Mouse (Mus musculus): ENCODE measurements at regions not wholly inside any gene's neighbourhood (a gene's known extent, or its start where the extent isn't known, plus 50 kb on each side); places are given as distances from the start of the nearest gene placed in this dataset.

- Histone ChIP-seq H3K4me1 (ENCODE audit: control insufficient read depth in 1 of 2, insufficient read depth in 2 of 2, low read length in 2 of 2) (no peaks in the 10 kb centered on the region), H3K9ac (ENCODE audit: control insufficient read depth, low read depth, low read length, poor library complexity, severe bottlenecking) (no peak overlapping the region), H3K36me3 (ENCODE audit: control insufficient read depth in 1 of 2, insufficient read depth in 2 of 2, low read length in 2 of 2) (no peaks in the 10 kb centered on the region), H3K27ac (ENCODE audit: control insufficient read depth, low read depth, low read length) (no peak overlapping the region), H3K9me3 (replicated peaks; ENCODE audit: insufficient read depth, low read length) (no peaks in the 10 kb centered on the region), H3K4me3 (ENCODE audit: control insufficient read depth in 1 of 2, insufficient read depth in 1 of 2, low read depth in 2 of 2, low read length in 2 of 2) (no peak overlapping the region), H3K27me3 (ENCODE audit: control insufficient read depth in 1 of 2, insufficient read depth in 2 of 2, low read length in 2 of 2) (no peaks in the 10 kb centered on the region), H3K79me2 (ENCODE audit: control insufficient read depth, insufficient read depth, low read length, poor library complexity) (no peaks in the 10 kb centered on the region)
- no peak for TF ChIP-seq ZNF384 (IDR thresholded peaks at IDR 0.05; ENCODE audit: low read depth, low read length)
- no peak for TF ChIP-seq JUND (IDR thresholded peaks at IDR 0.05; ENCODE audit: low read depth, low read length)
- no peak for TF ChIP-seq POLR2A (IDR thresholded peaks at IDR 0.05; ENCODE audit: control insufficient read depth in 1 of 2, insufficient read depth in 1 of 2, low read depth in 1 of 2, low read length in 2 of 2, poor library complexity in 1 of 2)
- no peak for TF ChIP-seq GATA1 (IDR thresholded peaks at IDR 0.05; ENCODE audit: low read depth, low read length)
- no peak for TF ChIP-seq ETS1 (IDR thresholded peaks at IDR 0.05; ENCODE audit: low read depth, low read length)
- TF ChIP-seq MAX (IDR thresholded peaks at IDR 0.05; ENCODE audit: low read length), result no peak
- no peak for TF ChIP-seq TBP (IDR thresholded peaks at IDR 0.05; ENCODE audit: low read depth, low read length)
- TF ChIP-seq CHD1 (IDR thresholded peaks at IDR 0.05; ENCODE audit: low read depth, low read length), result no peak
- no peak for TF ChIP-seq ZMIZ1 (IDR thresholded peaks at IDR 0.05; ENCODE audit: low read depth, low read length)
- TF ChIP-seq CHD2 (IDR thresholded peaks at IDR 0.05; ENCODE audit: low read length), result no peak
- TF ChIP-seq EP300 (IDR thresholded peaks at IDR 0.05; ENCODE audit: low read depth in 1 of 2, low read length in 2 of 2), result no peak
- TF ChIP-seq UBTF (IDR thresholded peaks at IDR 0.05; ENCODE audit: borderline replicate concordance, insufficient read depth, low read depth, low read length), result no peak
- no peak for TF ChIP-seq MXI1 (IDR thresholded peaks at IDR 0.05; ENCODE audit: low read depth, low read length)
- TF ChIP-seq MEF2A (IDR thresholded peaks at IDR 0.05; ENCODE audit: extremely low read depth, insufficient replicate concordance, low read depth, low read length, poor library complexity, severe bottlenecking), result no peak
- no peak for DNase-seq (ENCODE audit: low read depth, low spot score)
Observed at GRCm38 (mm10) chr10:57231117-57231516, 255.1 kb upstream of the Hsf2 start.

GRCm38 (mm10) chr10:57281220-57281619 is 205.0 kb upstream of the Hsf2 start:
- H3K27me3 ChIP-seq (ENCODE audit: control insufficient read depth in 1 of 2, insufficient read depth in 2 of 2, low read length in 2 of 2), result no peaks in the 10 kb centered on the region
- no peak overlapping the region for H3K9ac ChIP-seq (ENCODE audit: control insufficient read depth, low read depth, low read length, poor library complexity, severe bottlenecking)
- no peak for DNase-seq (ENCODE audit: low read depth, low spot score)
- H3K36me3 ChIP-seq (ENCODE audit: control insufficient read depth in 1 of 2, insufficient read depth in 2 of 2, low read length in 2 of 2), result no peaks in the 10 kb centered on the region
- H3K4me3 ChIP-seq (ENCODE audit: control insufficient read depth in 1 of 2, insufficient read depth in 1 of 2, low read depth in 2 of 2, low read length in 2 of 2), result no peak overlapping the region
- TF ChIP-seq BHLHE40 (IDR thresholded peaks at IDR 0.05; ENCODE audit: borderline replicate concordance, low read depth, low read length) (no peak), USF1 (IDR thresholded peaks at IDR 0.05; ENCODE audit: low read depth, low read length) (no peak), KAT2A (conservative IDR thresholded peaks at IDR 0.05; ENCODE audit: low read depth, low read length) (no peak), NRF1 (IDR thresholded peaks at IDR 0.05; ENCODE audit: insufficient read depth, low read depth, low read length, poor library complexity, severe bottlenecking) (no peak), MAX (IDR thresholded peaks at IDR 0.05; ENCODE audit: low read length) (no peak)
- no peaks in the 10 kb centered on the region for H3K9me3 ChIP-seq (replicated peaks; ENCODE audit: insufficient read depth, low read length)
- no peak overlapping the region for H3K27ac ChIP-seq (ENCODE audit: control insufficient read depth, low read depth, low read length)
- no peaks in the 10 kb centered on the region for H3K79me2 ChIP-seq (ENCODE audit: control insufficient read depth, insufficient read depth, low read length, poor library complexity)
- H3K4me1 ChIP-seq (ENCODE audit: control insufficient read depth in 1 of 2, insufficient read depth in 2 of 2, low read length in 2 of 2), result no peaks in the 10 kb centered on the region
